Mouse (Mus musculus) embryonic facial prominence, embryonic 13.5 days (tissue): ENCODE results near the gene Sos1. TPM values are rescaled to one million over a fixed set of nuclear protein-coding genes. Genes with fewer than 3 reads are reported as not detected.

Experiments used
- ATAC-seq: fragments of 200-750 bp; cut with Nextera tagmentation; 2 replicates; pipeline ENCODE4 v1.8.0; 2017; ENCODE audit warnings: low read depth; ENCODE audit not compliant: insufficient number of reproducible peaks, insufficient read depth, low FRiP score, low TSS enrichment
- H3K27ac ChIP-seq: fragments of 300-500 bp; sonication (generic); 2 replicates; pipeline ENCODE4 v1.5.1; 2015; ENCODE audit warnings: moderate library complexity, mild to moderate bottlenecking, inconsistent platforms
- H3K27me3 ChIP-seq: fragments of 300-500 bp; sonication (generic); 2 replicates; pipeline ENCODE4 v1.6.1; 2015; ENCODE audit warnings: mild to moderate bottlenecking, inconsistent platforms
- H3K36me3 ChIP-seq: fragments of 300-500 bp; sonication (generic); 2 replicates; pipeline ENCODE4 v1.6.1; 2015; ENCODE audit warnings: mild to moderate bottlenecking, inconsistent platforms
- H3K4me1 ChIP-seq: fragments of 300-500 bp; sonication (generic); 2 replicates; pipeline ENCODE4 v1.6.1; 2015; ENCODE audit warnings: inconsistent platforms
- H3K4me2 ChIP-seq: fragments of 300-500 bp; sonication (generic); 2 replicates; pipeline ENCODE4 v1.6.1; 2015; ENCODE audit warnings: moderate library complexity, mild to moderate bottlenecking, inconsistent platforms
- H3K4me3 ChIP-seq: fragments of 300-500 bp; sonication (generic); 2 replicates; pipeline ENCODE4 v1.5.1; 2015; ENCODE audit warnings: mild to moderate bottlenecking, inconsistent platforms
- H3K9ac ChIP-seq: fragments of 300-500 bp; sonication (generic); 2 replicates; pipeline ENCODE4 v1.6.1; 2015; ENCODE audit warnings: mild to moderate bottlenecking, inconsistent platforms
- H3K9me3 ChIP-seq: fragments of 300-500 bp; sonication (generic); 2 replicates; pipeline ENCODE4 v1.6.1; 2016; ENCODE audit warnings: inconsistent platforms
- WGBS: fragments of 180-500 bp; shearing (Covaris S2); methylation state at CpG from one replicate; pipeline ENCODE4 v1.1.7; 2015; ENCODE audit warnings: mixed read lengths; 5-methylcytosine and 5-hydroxymethylcytosine counted together
- polyA plus RNA-seq: library from polyadenylated mRNA; unstranded; fragments of >200 nt; fragmentation: Nextera tagmentation; extraction: Ambion mirVana; gene quantifications from 2 replicates; pipeline ENCODE4 v1.2.1, GENCODE M21; 2015

Sos1 gene
- polyA plus RNA-seq, 1 experiment from 2014 or later = 5.5 TPM

DNA sequence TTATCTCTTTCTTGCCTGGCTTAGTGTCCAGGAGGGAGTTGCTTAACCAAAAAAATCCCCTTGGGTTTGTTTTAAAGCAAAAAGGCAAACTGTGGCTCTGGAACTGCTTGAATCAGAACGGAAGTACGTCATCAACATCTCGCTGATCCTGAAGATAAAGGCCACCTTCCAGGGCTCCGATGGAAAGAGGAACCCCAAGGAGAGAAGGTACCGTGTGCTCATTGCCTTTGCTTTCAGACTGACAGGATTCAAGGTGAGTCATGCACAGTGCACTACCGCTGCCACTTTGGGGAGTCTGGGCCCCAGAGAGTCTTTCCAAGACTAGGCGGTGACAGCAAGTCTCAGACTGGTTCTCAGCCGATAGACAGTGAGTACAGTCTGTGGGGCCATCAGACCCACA lies 120.0 kb downstream of the Sos1 start:
- Histone ChIP-seq H3K4me2 (no peak overlapping the region), H3K27ac (no peak overlapping the region), H3K36me3 (no peaks in the 10 kb centered on the region), H3K9me3 (no peaks in the 10 kb centered on the region), H3K9ac (no peak overlapping the region), H3K4me3 (no peak overlapping the region), H3K4me1 (no peaks in the 10 kb centered on the region), H3K27me3 (no peaks in the 10 kb centered on the region)
- ATAC-seq = no peak
- WGBS = 86% methylated on average over 8 of the region's 8 CpGs

DNA sequence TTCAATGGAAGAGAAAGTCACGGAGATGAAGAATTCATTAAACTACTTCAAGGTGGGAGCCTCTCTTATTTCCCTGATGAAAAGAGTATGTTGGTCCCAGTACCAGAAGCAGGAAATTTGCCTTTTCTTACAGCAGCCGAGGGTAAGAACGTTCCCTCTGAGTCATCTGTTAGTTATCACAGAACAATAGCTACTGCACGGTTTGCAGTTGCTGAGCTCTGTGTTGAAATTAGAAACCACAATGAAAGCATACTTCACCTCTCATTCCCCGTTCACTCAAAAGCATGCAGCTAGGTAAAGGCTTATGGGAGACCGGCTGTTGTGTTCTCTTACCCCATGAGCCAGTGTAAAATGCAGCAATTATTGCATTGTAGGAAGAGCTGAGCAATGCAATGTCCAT lies 133.0 kb downstream of the Sos1 start:
- H3K4me2 ChIP-seq = 0 out of 2 replicates have a peak overlapping the region, but pooled peaks have one; percentile 9
- no peaks in the 10 kb centered on the region for H3K36me3 ChIP-seq
- no peak overlapping the region for H3K4me3 ChIP-seq
- H3K9me3 ChIP-seq = no peaks in the 10 kb centered on the region
- H3K9ac ChIP-seq = no peak overlapping the region
- H3K27me3 ChIP-seq = no peaks in the 10 kb centered on the region
- peaks cover 5% of the 10 kb centered on the region; the same call in 1 of the 2 replicates for H3K4me1 ChIP-seq
- H3K27ac ChIP-seq = no peak overlapping the region; the same call in 1 of the 2 replicates
- no peak for ATAC-seq
- 19% methylated on average over 6 of the region's 6 CpGs for WGBS

DNA sequence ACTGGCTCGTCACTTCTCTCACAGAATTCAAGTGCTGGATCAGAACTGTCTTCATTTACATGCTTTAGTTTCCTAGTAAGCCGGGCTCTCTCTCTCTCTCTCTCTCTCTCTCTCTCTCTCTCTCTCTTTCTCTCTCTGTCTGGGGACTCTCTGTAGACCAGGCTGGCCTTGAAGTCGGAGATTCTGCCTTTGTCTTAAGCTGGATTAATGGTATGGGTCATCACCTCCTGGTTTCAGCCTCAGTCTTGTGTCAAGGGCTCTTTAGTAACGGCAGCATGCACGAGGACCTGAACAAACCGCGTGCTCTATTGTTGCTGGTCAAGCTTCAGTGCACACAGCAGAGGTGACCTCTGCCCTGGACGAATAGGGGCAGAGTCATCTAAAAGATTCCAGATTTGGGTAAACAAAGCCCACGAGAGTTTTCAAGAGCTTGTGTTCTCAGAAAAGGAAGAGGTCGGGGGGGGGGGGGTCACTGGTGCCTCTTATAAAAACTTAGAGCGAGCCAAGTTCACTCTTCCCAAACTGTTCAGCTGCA lies 133.6 kb downstream of the Sos1 start:
- WGBS = 48% methylated on average over 11 of the region's 11 CpGs
- ATAC-seq = no peak
- Histone ChIP-seq H3K9ac (no peak overlapping the region), H3K4me2 (0 out of 2 replicates have a peak overlapping the region, but pooled peaks have one; percentile 9), H3K27me3 (no peaks in the 10 kb centered on the region), H3K27ac (no peak overlapping the region; the same call in 1 of the 2 replicates), H3K4me3 (no peak overlapping the region), H3K36me3 (no peaks in the 10 kb centered on the region), H3K4me1 (peaks cover 5% of the 10 kb centered on the region; the same call in 1 of the 2 replicates), H3K9me3 (no peaks in the 10 kb centered on the region)

DNA sequence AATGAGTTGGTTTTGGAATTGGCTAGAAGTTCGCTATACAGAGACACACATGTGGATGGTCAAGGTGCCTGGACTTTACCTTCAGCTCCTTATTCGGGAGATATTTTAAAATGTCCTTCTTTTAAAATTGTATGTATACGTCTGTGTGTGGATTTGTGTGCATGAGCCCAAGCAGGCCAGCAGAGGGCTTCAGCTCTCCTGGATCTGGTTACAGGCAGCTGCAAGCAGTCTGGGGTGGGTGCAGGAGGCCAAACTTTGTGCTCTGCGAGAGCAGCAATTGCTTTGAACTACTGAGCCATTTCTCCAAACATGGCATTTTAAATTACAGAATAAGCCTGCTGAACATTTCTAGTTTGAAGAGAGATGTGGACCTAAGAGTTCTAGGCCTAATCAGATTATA lies 135.0 kb downstream of the Sos1 start:
- H3K4me1 ChIP-seq = peaks cover 5% of the 10 kb centered on the region; the same call in 1 of the 2 replicates
- H3K36me3 ChIP-seq = no peaks in the 10 kb centered on the region
- no peak for ATAC-seq
- 72% methylated on average over 4 of the region's 4 CpGs for WGBS
- no peak overlapping the region for H3K4me2 ChIP-seq
- H3K9ac ChIP-seq = no peak overlapping the region
- H3K27me3 ChIP-seq = no peaks in the 10 kb centered on the region
- H3K9me3 ChIP-seq = no peaks in the 10 kb centered on the region
- no peak overlapping the region for H3K27ac ChIP-seq
- H3K4me3 ChIP-seq = no peak overlapping the region

Other genes with a start within 250 kb of the Sos1 start
- gene Morn2, start 190.2 kb downstream of the Sos1 start, polyA plus RNA-seq = 24.3 and 25.1 TPM in 2 replicates
- 21.8 and 23.7 TPM in 2 replicates for gene Dhx57, start 190.0 kb downstream of the Sos1 start, polyA plus RNA-seq
- 1.1 and 1.5 TPM in 2 replicates for gene Arhgef33, start 173.0 kb downstream of the Sos1 start, polyA plus RNA-seq
- 1.6 and 3.0 TPM in 2 replicates for gene Gm10190, start 106.9 kb downstream of the Sos1 start, polyA plus RNA-seq
- gene Cdkl4, start 97.4 kb upstream of the Sos1 start, polyA plus RNA-seq = 0.34 and 1.1 TPM in 2 replicates
- 23.7 and 31.7 TPM in 2 replicates for gene Map4k3, start 248.0 kb upstream of the Sos1 start, polyA plus RNA-seq